Mouse (Mus musculus) activated CD4-positive, CD25-positive, alpha-beta regulatory T cell, adult 9 weeks (primary cell): ENCODE data around the gene 1700017D01Rik. TPM values are rescaled to one million over a fixed set of nuclear protein-coding genes. Genes with fewer than 3 reads are reported as not detected.

Experiments used
- polyA plus RNA-seq: library from polyadenylated mRNA; unstranded; fragments of 100-300 nt; shearing (Covaris generic); gene quantifications from one replicate; pipeline ENCODE4 v1.2.1, GENCODE M21; 2017

1700017D01Rik gene
- polyA plus RNA-seq = not detected

DNA sequence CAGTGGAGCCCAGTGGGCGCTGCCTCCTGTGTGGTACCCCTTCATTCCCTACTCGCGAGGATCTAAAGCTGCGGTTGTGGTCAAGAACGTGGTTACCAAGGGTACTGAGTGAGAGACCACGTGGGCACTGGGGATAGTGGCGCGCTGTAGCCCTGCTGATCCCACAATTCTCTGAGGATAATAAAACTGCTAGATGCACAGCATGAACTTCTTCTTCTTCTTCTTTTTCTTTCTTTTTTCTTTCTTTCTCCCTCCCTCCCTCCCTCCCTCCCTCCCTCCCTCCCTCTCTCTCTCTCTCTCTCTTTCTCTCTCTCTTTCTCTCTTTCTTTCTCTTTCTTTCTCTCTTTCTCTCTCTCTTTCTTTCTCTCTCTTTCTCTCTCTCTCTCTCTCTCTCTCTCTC, at the start of gene 1700017D01Rik:
TSS of gene 1700017D01Rik (minus strand) at position 101 of the 400 bp plus-strand sequence.

GRCm38 (mm10) chr19:11165172-11165571, 34.5 kb upstream of the 1700017D01Rik start, which contains the start of gene 1700025F22Rik:
Gene 1700025F22Rik (minus strand): TSS chr19:11165320.

DNA sequence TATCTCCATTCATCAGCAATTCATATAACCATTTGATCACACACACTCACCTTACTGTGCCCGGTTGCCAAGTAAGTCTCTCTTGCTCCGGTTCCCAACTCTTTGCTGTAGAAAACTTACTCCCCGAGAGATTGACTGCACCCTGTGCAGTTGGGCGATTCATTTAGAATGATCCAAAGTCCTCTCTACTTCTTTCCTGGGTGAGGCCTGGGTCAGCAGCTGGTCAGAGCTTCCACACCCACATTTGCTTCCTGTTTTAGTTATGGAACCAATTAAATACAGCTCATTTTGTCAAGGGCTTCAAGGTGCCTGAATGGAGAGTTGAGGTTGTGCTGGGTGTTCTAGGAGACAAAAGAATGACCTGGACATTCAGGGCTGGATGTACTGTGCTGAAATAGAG, 49.7 kb downstream of the 1700017D01Rik start, which contains the start of gene Ms4a8a:
TSS of gene Ms4a8a (minus strand) at position 169 of the 400 bp plus-strand sequence.

Other genes with a start within 250 kb of the 1700017D01Rik start
- 54.3 TPM for gene Tmem109, start 248.9 kb downstream of the 1700017D01Rik start, polyA plus RNA-seq
- gene Prpf19, start 235.6 kb downstream of the 1700017D01Rik start, polyA plus RNA-seq = 96.3 TPM
- gene Zp1, start 210.2 kb downstream of the 1700017D01Rik start, polyA plus RNA-seq = not detected
- gene Ptgdr2, start 193.7 kb downstream of the 1700017D01Rik start, polyA plus RNA-seq = not detected
- 20.7 TPM for gene Ccdc86, start 181.6 kb downstream of the 1700017D01Rik start, polyA plus RNA-seq
- not detected for gene Ms4a10, start 156.2 kb downstream of the 1700017D01Rik start, polyA plus RNA-seq
- gene Ms4a15, start 137.6 kb downstream of the 1700017D01Rik start, polyA plus RNA-seq = not detected
- not detected for gene Ms4a18, start 112.8 kb downstream of the 1700017D01Rik start, polyA plus RNA-seq
- not detected for gene Ms4a8a, start 49.8 kb downstream of the 1700017D01Rik start, polyA plus RNA-seq
- gene 1700025F22Rik, start 34.4 kb upstream of the 1700017D01Rik start, polyA plus RNA-seq = not detected
- gene Ms4a13, start 65.9 kb upstream of the 1700017D01Rik start, polyA plus RNA-seq = not detected
- not detected for gene Ms4a12, start 101.6 kb upstream of the 1700017D01Rik start, polyA plus RNA-seq
- 1.9 TPM for gene Ms4a1, start 135.4 kb upstream of the 1700017D01Rik start, polyA plus RNA-seq
- not detected for gene Ms4a5, start 153.0 kb upstream of the 1700017D01Rik start, polyA plus RNA-seq
- not detected for gene Ms4a14, start 183.6 kb upstream of the 1700017D01Rik start, polyA plus RNA-seq
- gene Ms4a7, start 205.3 kb upstream of the 1700017D01Rik start, polyA plus RNA-seq = 0.83 TPM
- gene Ms4a4a, start 244.6 kb upstream of the 1700017D01Rik start, polyA plus RNA-seq = 1.5 TPM